Mouse (Mus musculus) heart, embryonic 10.5 days (tissue): Measurements from ENCODE around the gene Fgfr2. TPM values are rescaled to one million over a fixed set of nuclear protein-coding genes. Genes with fewer than 3 reads are reported as not detected.

Experiments used
- DNase-seq: peaks from one replicate; pipeline ENCODE4 v3.0.0-alpha.2; 2017; ENCODE audit warnings: low spot score
- H3K27ac ChIP-seq: fragments of 300-500 bp; sonication (generic); 2 replicates; pipeline ENCODE4 v1.5.1; 2016; ENCODE audit warnings: mild to moderate bottlenecking
- H3K27me3 ChIP-seq: fragments of 300-500 bp; sonication (generic); 2 replicates; pipeline ENCODE4 v1.6.1; 2016; ENCODE audit warnings: mild to moderate bottlenecking; ENCODE audit not compliant: poor library complexity, insufficient read depth, severe bottlenecking
- H3K36me3 ChIP-seq: fragments of 300-500 bp; sonication (generic); 2 replicates; pipeline ENCODE4 v1.6.1; 2016; ENCODE audit warnings: mild to moderate bottlenecking, moderate library complexity
- H3K4me1 ChIP-seq: fragments of 300-500 bp; sonication (generic); 2 replicates; pipeline ENCODE4 v1.6.1; 2016; ENCODE audit warnings: mild to moderate bottlenecking
- H3K4me3 ChIP-seq: fragments of 300-500 bp; sonication (generic); 2 replicates; pipeline ENCODE4 v1.5.1; 2016; ENCODE audit warnings: mild to moderate bottlenecking, moderate library complexity
- H3K9me3 ChIP-seq: fragments of 300-500 bp; sonication (generic); 2 replicates; pipeline ENCODE4 v1.6.1; 2016; ENCODE audit warnings: mild to moderate bottlenecking, moderate library complexity
- WGBS: fragments of 180-500 bp; shearing (Covaris S2); methylation state at CpG from one replicate; pipeline ENCODE4 v1.1.7; 2016; 5-methylcytosine and 5-hydroxymethylcytosine counted together
- polyA plus RNA-seq: library from polyadenylated mRNA; unstranded; fragments of >200 nt; fragmentation: Nextera tagmentation; extraction: Ambion mirVana; gene quantifications from 2 replicates; pipeline ENCODE4 v1.2.1, GENCODE M21; 2016

Fgfr2 gene
- polyA plus RNA-seq, 1 experiment from 2014 or later = 46.6 TPM

GRCm38 (mm10) chr7:131541184-131542114 is 1581.7 kb downstream of the Fgfr2 start:
- no peaks in the 10 kb centered on the region for H3K36me3 ChIP-seq
- peak overlapping the region; percentile 61 for H3K4me3 ChIP-seq
- H3K9me3 ChIP-seq = no peaks in the 10 kb centered on the region
- no peak for DNase-seq
- no peak overlapping the region for H3K27ac ChIP-seq
- H3K27me3 ChIP-seq = peaks cover 99% of the 10 kb centered on the region
- 1% methylated on average over 41 of the region's 41 CpGs for WGBS
- peaks cover 29% of the 10 kb centered on the region for H3K4me1 ChIP-seq

- Histone ChIP-seq H3K27ac (no peak overlapping the region), H3K4me1 (peaks cover 29% of the 10 kb centered on the region), H3K9me3 (no peaks in the 10 kb centered on the region), H3K27me3 (peaks cover 87% of the 10 kb centered on the region), H3K36me3 (no peaks in the 10 kb centered on the region), H3K4me3 (no peak overlapping the region)
- 0% methylated on average over 7 of the region's 7 CpGs for WGBS
- DNase-seq = peak; percentile 87
These were observed 1583.2 kb downstream of the Fgfr2 start for GRCm38 (mm10) chr7:131539979-131540378.

- no peak for DNase-seq
- no peaks in the 10 kb centered on the region for H3K36me3 ChIP-seq
- no peak overlapping the region for H3K27ac ChIP-seq
- no peaks in the 10 kb centered on the region for H3K4me1 ChIP-seq
- no peaks in the 10 kb centered on the region for H3K27me3 ChIP-seq
- no peak overlapping the region for H3K4me3 ChIP-seq
- 66% methylated on average over 2 of the region's 2 CpGs for WGBS
- H3K9me3 ChIP-seq = no peaks in the 10 kb centered on the region
These were observed 1619.4 kb downstream of the Fgfr2 start for GRCm38 (mm10) chr7:131503739-131504138.

GRCm38 (mm10) chr7:131478403-131478802 is 1644.7 kb downstream of the Fgfr2 start:
- H3K9me3 ChIP-seq = no peaks in the 10 kb centered on the region
- DNase-seq = no peak
- no peak overlapping the region for H3K27ac ChIP-seq
- 88% methylated on average over 5 of the region's 5 CpGs for WGBS
- no peaks in the 10 kb centered on the region for H3K4me1 ChIP-seq
- H3K36me3 ChIP-seq = no peaks in the 10 kb centered on the region
- no peak overlapping the region for H3K4me3 ChIP-seq
- no peaks in the 10 kb centered on the region for H3K27me3 ChIP-seq

- H3K9me3 ChIP-seq = no peaks in the 10 kb centered on the region
- H3K27me3 ChIP-seq = no peaks in the 10 kb centered on the region
- H3K27ac ChIP-seq = no peak overlapping the region
- H3K4me3 ChIP-seq = no peak overlapping the region
- WGBS = 43% methylated on average over 8 of the region's 8 CpGs
- no peaks in the 10 kb centered on the region for H3K36me3 ChIP-seq
- no peak for DNase-seq
- H3K4me1 ChIP-seq = no peaks in the 10 kb centered on the region
These were observed 1646.0 kb downstream of the Fgfr2 start for GRCm38 (mm10) chr7:131477140-131477539.

- H3K4me3 ChIP-seq = no peak overlapping the region
- WGBS = 77% methylated on average over 5 of the region's 5 CpGs
- DNase-seq = no peak
- no peaks in the 10 kb centered on the region; the same call in 1 of the 2 replicates for H3K27me3 ChIP-seq
- no peak overlapping the region for H3K27ac ChIP-seq
- no peaks in the 10 kb centered on the region for H3K9me3 ChIP-seq
- H3K36me3 ChIP-seq = no peaks in the 10 kb centered on the region
- H3K4me1 ChIP-seq = no peaks in the 10 kb centered on the region
These were observed 1651.6 kb downstream of the Fgfr2 start for GRCm38 (mm10) chr7:131471551-131471950.

- Histone ChIP-seq H3K27me3 (no peaks in the 10 kb centered on the region; the same call in 1 of the 2 replicates), H3K36me3 (no peaks in the 10 kb centered on the region), H3K27ac (no peak overlapping the region), H3K9me3 (no peaks in the 10 kb centered on the region), H3K4me1 (no peaks in the 10 kb centered on the region), H3K4me3 (no peak overlapping the region)
- no peak for DNase-seq
- 57% methylated on average over 3 of the region's 3 CpGs for WGBS
These were observed 1653.6 kb downstream of the Fgfr2 start for GRCm38 (mm10) chr7:131469506-131469905.

- Histone ChIP-seq H3K4me1 (no peaks in the 10 kb centered on the region), H3K9me3 (no peaks in the 10 kb centered on the region), H3K36me3 (no peaks in the 10 kb centered on the region), H3K27ac (no peak overlapping the region), H3K4me3 (no peak overlapping the region), H3K27me3 (no peaks in the 10 kb centered on the region; the same call in 1 of the 2 replicates)
- DNase-seq = no peak
- WGBS = 70% methylated on average over 3 of the region's 3 CpGs
These were observed 1655.8 kb downstream of the Fgfr2 start for GRCm38 (mm10) chr7:131467312-131467711.

- WGBS = 60% methylated on average over 3 of the region's 3 CpGs
- Histone ChIP-seq H3K27ac (no peak overlapping the region), H3K4me3 (no peak overlapping the region), H3K36me3 (no peaks in the 10 kb centered on the region), H3K9me3 (no peaks in the 10 kb centered on the region), H3K4me1 (no peaks in the 10 kb centered on the region), H3K27me3 (no peaks in the 10 kb centered on the region; the same call in 1 of the 2 replicates)
- DNase-seq = no peak
These were observed 1657.4 kb downstream of the Fgfr2 start for GRCm38 (mm10) chr7:131465735-131466134.

- no peak overlapping the region for H3K27ac ChIP-seq
- H3K36me3 ChIP-seq = no peaks in the 10 kb centered on the region
- WGBS = 68% methylated on average over 3 of the region's 3 CpGs
- no peaks in the 10 kb centered on the region; the same call in 1 of the 2 replicates for H3K27me3 ChIP-seq
- no peak for DNase-seq
- H3K9me3 ChIP-seq = no peaks in the 10 kb centered on the region
- H3K4me3 ChIP-seq = no peak overlapping the region
- H3K4me1 ChIP-seq = no peaks in the 10 kb centered on the region
These were observed 1658.0 kb downstream of the Fgfr2 start for GRCm38 (mm10) chr7:131465117-131465601.

GRCm38 (mm10) chr7:131456714-131457113 is 1666.4 kb downstream of the Fgfr2 start:
- H3K36me3 ChIP-seq = no peaks in the 10 kb centered on the region
- WGBS = 81% methylated on average over 5 of the region's 5 CpGs
- no peak overlapping the region for H3K27ac ChIP-seq
- H3K4me3 ChIP-seq = no peak overlapping the region
- H3K4me1 ChIP-seq = no peaks in the 10 kb centered on the region
- no peaks in the 10 kb centered on the region for H3K27me3 ChIP-seq
- no peak for DNase-seq
- H3K9me3 ChIP-seq = no peaks in the 10 kb centered on the region

- Histone ChIP-seq H3K4me3 (no peak overlapping the region), H3K9me3 (no peaks in the 10 kb centered on the region), H3K27ac (no peak overlapping the region), H3K36me3 (no peaks in the 10 kb centered on the region), H3K27me3 (no peaks in the 10 kb centered on the region), H3K4me1 (no peaks in the 10 kb centered on the region)
- 44% methylated on average over 3 of the region's 3 CpGs for WGBS
- no peak for DNase-seq
These were observed 1686.1 kb downstream of the Fgfr2 start for GRCm38 (mm10) chr7:131437051-131437450.

- Histone ChIP-seq H3K4me3 (no peak overlapping the region), H3K27me3 (no peaks in the 10 kb centered on the region), H3K4me1 (no peaks in the 10 kb centered on the region), H3K27ac (no peak overlapping the region), H3K36me3 (peaks cover 7% of the 10 kb centered on the region), H3K9me3 (no peaks in the 10 kb centered on the region)
- WGBS = 71% methylated on average over 1 of the region's 1 CpGs
- no peak for DNase-seq
These were observed 1688.9 kb downstream of the Fgfr2 start for GRCm38 (mm10) chr7:131434276-131434675.
